Mouse (Mus musculus) left cerebral cortex, adult 11 months (tissue): ENCODE data around the gene Wdr90.
"Not testable (repeated sequence)": the region's sequence is repeated elsewhere in the genome, so short reads cannot be mapped to it uniquely, and the experiment has no call there.

Source experiments
- DNase-seq: peaks from one replicate; pipeline ENCODE4 v3.0.0; 2022; ENCODE audit warnings: low spot score

Wdr90 gene

GRCm38 (mm10) chr17:25877025-25877424 is 15.7 kb upstream of the Wdr90 start:
- DNase-seq, result no peak

- DNase-seq, result no peak
These were observed 15.1 kb upstream of the Wdr90 start for GRCm38 (mm10) chr17:25876347-25876915.

GRCm38 (mm10) chr17:25875171-25876136 is 14.2 kb upstream of the Wdr90 start:
- DNase-seq, result peak; percentile 85

- peak; percentile 94 for DNase-seq
These were observed 13.4 kb upstream of the Wdr90 start, which contains the start of gene Mettl26 for GRCm38 (mm10) chr17:25874721-25875170. Mettl26 (plus strand) TSS chr17:25875074.

GRCm38 (mm10) chr17:25874148-25874720 is 12.9 kb upstream of the Wdr90 start:
- DNase-seq, result no peak

- no peak for DNase-seq
These were observed 12.3 kb upstream of the Wdr90 start for GRCm38 (mm10) chr17:25873405-25874147.

- no peak for DNase-seq
These were observed 11.4 kb upstream of the Wdr90 start for GRCm38 (mm10) chr17:25872676-25873075.

- DNase-seq, result not testable (repeated sequence)
These were observed 10.3 kb upstream of the Wdr90 start for GRCm38 (mm10) chr17:25871566-25871965.

- DNase-seq, result no peak
These were observed 8.7 kb upstream of the Wdr90 start for GRCm38 (mm10) chr17:25869954-25870353.

GRCm38 (mm10) chr17:25869498-25869897 is 8.2 kb upstream of the Wdr90 start:
- DNase-seq, result no peak

GRCm38 (mm10) chr17:25868601-25869191 is 7.4 kb upstream of the Wdr90 start, which contains the start of gene Mcrip2:
Mcrip2 (minus strand) TSS chr17:25868764.
- DNase-seq, result peak; percentile 74

GRCm38 (mm10) chr17:25867836-25868600 is 6.7 kb upstream of the Wdr90 start:
- DNase-seq, result no peak

- no peak for DNase-seq
These were observed 6.2 kb upstream of the Wdr90 start for GRCm38 (mm10) chr17:25867509-25867835.

GRCm38 (mm10) chr17:25866172-25866571 is 4.9 kb upstream of the Wdr90 start:
- DNase-seq, result no peak

- DNase-seq, result no peak
These were observed 4.0 kb upstream of the Wdr90 start for GRCm38 (mm10) chr17:25865288-25865687.

- no peak for DNase-seq
These were observed 3.0 kb upstream of the Wdr90 start for GRCm38 (mm10) chr17:25864311-25864710.

GRCm38 (mm10) chr17:25863681-25864080 is 2.4 kb upstream of the Wdr90 start:
- no peak for DNase-seq

- no peak for DNase-seq
These were observed 657 bp upstream of the Wdr90 start for GRCm38 (mm10) chr17:25861704-25862612.

- no peak for DNase-seq
These were observed 1.1 kb downstream of the Wdr90 start for GRCm38 (mm10) chr17:25860229-25860628.

GRCm38 (mm10) chr17:25844396-25844901 is 16.9 kb downstream of the Wdr90 start, which contains the start of gene Rhot2:
Rhot2 (minus strand) TSS chr17:25844851.
- peak; percentile 90 for DNase-seq
